Mouse (Mus musculus): ENCODE measurements around the gene Cog2.

Cog2 gene

DNA sequence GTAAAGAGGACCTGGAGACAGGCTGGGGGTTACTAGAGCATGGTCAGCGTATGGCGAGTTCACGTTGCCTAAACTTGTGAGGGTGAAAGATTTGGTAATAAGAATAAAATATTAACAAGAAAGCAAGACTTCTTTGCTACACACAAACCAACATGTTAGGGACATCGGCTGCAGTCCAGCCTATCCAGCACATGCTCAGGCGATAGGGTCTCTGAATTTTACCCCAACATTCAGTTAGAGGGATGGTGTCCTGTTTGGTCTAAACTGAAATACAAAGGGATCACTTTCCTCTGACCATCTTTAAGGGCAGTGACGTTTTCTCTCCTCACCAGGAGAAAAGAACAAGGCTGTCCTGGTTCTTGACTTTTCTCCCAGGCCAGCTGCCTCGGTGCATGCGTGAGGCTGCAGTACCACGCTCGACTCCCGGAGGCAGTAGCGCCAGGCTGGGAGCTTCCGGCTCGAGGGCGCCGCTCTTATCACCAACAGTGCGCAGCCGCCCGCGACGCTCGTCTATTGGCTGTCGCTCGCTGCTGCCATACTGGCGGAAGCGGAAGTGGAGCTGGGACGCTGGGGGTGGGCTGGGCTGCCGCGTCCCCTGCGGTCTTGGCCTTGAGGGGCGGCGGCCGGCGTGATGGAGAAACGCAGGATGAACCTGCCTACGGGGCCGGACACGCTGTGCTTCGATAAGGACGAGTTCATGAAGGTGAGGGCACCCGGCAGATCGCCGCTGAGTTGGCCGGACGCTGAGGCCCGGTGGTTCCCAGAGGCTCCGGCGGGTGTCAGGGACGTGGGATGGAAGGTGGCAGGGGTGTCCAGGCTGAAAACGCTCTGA, at the start of gene Cog2:
Gene Cog2, plus strand, starts transcription at position 519 of the 832 bp plus-strand sequence.
- DNase-seq (ENCODE audit: low spot score in 2 of 2): peak; percentile 86 to 87

- no peak for DNase-seq (ENCODE audit: low spot score in 2 of 2)
These were observed 44.9 kb upstream of the Cog2 start for GRCm38 (mm10) chr8:124475690-124476089.

GRCm38 (mm10) chr8:124476701-124477100, 43.9 kb upstream of the Cog2 start:
- DNase-seq (ENCODE audit: low spot score in 2 of 2): no peak

DNA sequence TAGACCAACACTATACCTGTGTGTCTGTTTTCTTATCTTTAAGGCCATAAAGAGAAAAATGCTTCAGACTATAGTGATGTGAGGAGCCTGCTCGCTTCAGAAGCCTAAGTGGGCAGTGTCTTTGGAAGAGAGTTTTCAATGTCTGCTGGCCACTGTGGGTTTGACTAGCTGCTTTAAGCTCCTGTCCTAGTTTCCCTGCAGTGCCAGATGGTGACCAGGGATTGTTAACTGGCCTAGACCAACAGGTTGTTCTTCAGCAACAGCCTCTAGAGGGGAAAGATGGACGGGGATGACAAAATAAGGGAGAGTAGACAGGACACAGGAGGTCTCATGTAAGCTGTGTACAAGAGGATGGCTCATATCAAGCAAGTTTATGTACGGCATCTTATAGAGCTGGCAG, 41.3 kb upstream of the Cog2 start:
- DNase-seq (ENCODE audit: low spot score in 2 of 2): no peak

GRCm38 (mm10) chr8:124480321-124480720, 40.2 kb upstream of the Cog2 start:
- no peak for DNase-seq (ENCODE audit: low spot score in 2 of 2)

GRCm38 (mm10) chr8:124482790-124483189, 37.8 kb upstream of the Cog2 start:
- DNase-seq (ENCODE audit: low spot score in 2 of 2): no peak

GRCm38 (mm10) chr8:124483356-124484115, 37.0 kb upstream of the Cog2 start:
- DNase-seq (ENCODE audit: low spot score in 2 of 2): no peak

DNA sequence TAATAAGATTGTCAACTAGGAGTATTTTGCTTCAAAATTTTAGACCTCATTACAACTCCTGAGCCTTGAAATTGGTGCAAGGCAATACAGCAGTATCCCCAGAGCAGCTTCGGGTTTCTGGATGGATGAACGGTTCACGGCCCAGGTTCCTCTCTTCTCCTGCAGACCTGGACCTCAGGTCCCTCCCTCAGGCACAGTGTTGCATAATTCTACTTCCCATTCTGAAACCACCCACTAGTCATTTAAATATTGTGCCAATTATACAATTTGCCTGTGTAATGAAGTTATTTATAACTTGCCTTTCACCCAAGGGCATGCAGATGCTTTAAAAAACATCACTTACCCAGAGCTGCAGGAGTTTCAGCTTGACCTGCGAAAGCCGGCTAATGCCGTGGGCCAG, 31.3 kb upstream of the Cog2 start:
- no peak for DNase-seq (ENCODE audit: low spot score in 2 of 2)

DNA sequence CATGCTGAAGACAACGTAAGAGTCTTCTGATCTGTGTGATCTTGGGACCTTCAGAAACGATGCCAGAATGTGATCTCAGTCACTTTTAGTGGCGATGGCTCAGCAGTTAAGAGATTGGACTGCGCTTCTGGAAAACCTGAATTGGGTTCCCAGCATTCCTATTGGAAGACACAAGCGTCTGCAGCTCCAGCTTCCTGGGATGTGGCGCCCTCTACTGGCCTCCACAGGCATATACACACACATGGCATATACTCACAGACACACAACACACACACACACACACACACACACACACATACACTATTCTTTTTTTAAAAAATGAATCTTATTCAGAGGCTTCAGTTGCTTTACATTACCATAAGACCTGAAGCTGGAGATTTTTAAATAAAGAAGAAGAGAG, 30.8 kb upstream of the Cog2 start:
- no peak for DNase-seq (ENCODE audit: low spot score in 2 of 2)

- DNase-seq (ENCODE audit: low spot score in 2 of 2): no peak
These were observed 26.2 kb upstream of the Cog2 start for GRCm38 (mm10) chr8:124494397-124494796.

- DNase-seq (ENCODE audit: low spot score in 2 of 2): no peak
These were observed 25.6 kb upstream of the Cog2 start for GRCm38 (mm10) chr8:124494955-124495354.

DNA sequence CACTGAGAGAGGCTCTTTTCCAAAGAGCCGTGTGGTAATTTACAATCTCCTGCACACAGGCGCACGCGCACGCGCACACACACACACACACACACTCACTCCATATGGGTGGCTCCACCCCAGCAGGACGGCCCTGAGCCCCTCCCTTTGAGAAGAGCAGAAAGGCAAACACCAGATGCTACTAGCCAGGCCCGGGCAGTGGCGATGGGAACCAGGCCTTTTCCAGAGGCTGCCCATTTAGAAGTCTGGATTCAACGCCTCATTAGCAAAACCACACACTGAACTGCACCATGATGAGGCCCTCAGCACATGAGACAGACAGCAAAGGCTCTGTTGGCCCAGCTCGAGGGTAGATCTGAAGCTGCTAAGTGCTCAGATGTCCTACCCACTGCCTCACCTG, 24.9 kb upstream of the Cog2 start:
- no peak for DNase-seq (ENCODE audit: low spot score in 2 of 2)

DNA sequence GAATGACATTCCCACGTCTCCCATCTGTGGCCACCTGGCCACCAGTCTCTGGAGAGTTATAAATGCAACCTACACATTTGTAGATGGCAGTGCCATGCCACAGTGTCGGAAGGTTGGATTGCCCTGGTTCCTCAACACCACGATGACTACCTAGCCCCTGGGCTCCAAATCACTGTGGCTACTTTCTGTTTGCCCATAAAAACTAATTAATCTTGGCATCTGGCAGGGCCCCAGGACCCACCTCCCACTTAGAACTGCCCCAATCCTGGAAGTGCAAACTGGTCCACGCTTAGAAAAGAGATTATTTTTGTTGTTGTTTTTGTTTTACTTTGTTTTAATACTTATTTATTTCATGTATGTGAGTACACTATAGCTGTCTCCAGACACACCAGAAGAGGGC, 24.3 kb upstream of the Cog2 start:
- DNase-seq (ENCODE audit: low spot score in 2 of 2): no peak

DNA sequence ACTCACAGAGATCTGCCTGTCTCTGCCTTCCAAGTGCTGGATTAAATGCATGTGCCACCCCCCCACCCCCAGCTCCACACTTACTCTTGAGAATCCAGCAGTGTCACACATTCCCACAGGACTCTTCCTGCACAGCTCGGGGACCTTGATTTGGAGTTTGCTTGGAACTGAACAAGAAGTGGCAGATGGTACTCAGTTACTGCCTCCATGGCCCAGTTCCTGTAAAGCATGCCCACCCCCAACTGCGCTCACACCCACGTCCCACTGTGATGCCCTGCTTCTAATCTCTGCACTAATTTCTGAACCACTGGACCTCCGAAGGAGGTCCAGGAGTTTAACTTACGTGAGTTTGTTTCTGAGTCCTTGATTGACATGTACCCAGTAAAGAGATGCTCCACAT, 23.7 kb upstream of the Cog2 start:
- no peak for DNase-seq (ENCODE audit: low spot score in 2 of 2)

- no peak for DNase-seq (ENCODE audit: low spot score in 2 of 2)
These were observed 22.2 kb upstream of the Cog2 start for GRCm38 (mm10) chr8:124498398-124498797.

DNA sequence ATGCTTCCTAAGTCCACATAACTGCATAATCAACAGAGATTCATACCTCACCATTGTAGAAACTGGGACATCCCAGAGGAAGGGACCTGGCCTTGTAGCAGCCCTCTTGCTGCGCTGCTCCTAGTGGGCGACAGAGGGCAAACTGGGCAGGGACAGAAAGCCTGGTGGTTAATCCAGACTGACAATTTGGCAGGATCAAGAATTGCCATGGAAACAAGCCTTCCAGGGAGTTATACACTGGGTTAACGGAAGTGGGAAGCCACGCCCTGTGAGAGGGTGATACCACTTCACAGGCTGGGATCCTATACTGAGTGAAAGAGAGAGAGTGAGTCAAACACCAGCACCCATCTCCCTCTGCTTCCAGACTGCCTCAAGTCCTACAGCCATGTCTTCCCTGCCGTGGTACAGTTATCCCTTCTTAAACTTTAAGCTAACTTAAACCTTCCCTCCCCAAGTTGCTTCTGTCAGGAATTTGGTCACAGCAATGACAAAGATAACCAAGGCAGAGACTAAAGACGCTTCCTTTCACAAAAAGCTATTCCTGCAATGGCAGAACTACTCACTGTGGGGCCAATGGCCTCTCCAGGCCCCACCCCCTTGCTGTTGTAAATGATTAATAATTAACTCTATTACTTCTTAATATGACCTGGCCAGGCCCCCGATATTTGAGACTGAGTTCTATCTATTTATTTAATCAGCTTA, 21.2 kb upstream of the Cog2 start:
- no peak for DNase-seq (ENCODE audit: low spot score in 2 of 2)

- no peak for DNase-seq (ENCODE audit: low spot score in 2 of 2)
These were observed 20.7 kb upstream of the Cog2 start for GRCm38 (mm10) chr8:124499938-124500239.

- DNase-seq (ENCODE audit: low spot score in 2 of 2): no peak
These were observed 14.9 kb upstream of the Cog2 start for GRCm38 (mm10) chr8:124505626-124506025.

DNA sequence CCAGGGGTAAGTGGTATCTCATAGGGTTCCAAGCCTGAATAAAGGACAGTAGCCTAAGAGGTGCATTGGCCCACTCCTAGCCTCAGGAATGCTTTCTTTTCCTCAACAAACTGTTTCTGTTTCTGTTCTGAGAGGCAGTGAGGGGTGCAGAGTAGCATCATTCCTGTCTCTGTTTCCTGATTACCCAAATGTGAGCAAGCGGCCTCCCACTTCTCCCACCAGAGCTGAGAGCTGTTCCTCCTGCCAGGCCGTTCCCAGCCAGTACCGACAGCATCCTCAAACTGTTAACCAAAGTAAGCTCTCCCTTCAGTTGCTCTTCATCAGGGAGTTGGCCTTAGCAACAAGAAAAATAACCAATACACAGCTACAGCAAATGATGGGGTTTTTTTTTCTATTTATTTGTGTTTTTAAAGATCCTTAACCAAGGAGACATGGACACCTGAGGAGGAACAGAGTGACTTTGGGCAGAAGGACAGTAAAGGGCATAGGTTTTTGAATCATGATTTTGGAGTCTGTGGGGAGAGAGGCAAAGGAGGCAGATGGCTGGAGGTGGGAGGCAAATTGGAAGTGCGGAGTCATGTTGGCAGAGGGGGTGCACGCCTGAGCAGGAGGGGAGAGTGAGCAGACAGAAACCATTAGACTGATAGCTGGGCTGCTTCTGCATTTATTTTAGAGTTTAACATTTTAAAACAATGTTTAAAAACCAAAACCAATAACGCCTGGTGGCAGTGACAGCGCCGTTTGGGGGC, 12.8 kb upstream of the Cog2 start:
- DNase-seq (ENCODE audit: low spot score in 2 of 2): no peak

DNA sequence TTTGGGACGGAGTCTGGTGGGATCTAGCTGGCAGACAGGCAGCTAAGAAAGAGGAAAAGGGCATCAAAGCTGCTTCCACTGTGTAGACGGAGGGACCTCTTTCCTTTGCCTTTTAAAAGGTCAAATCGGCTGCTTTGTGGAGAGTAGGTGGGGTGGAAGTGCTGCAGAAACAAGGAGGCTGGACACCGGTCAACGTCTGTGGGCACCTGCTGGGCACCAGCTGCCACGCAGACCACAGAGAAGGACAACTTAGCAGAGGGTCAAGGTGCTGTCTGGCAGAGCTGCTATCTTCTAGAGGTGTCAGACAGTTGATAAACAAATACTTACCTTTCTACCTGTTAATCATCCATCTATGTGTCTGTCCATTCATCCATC, 12.3 kb upstream of the Cog2 start:
- DNase-seq (ENCODE audit: low spot score in 2 of 2): no peak

DNA sequence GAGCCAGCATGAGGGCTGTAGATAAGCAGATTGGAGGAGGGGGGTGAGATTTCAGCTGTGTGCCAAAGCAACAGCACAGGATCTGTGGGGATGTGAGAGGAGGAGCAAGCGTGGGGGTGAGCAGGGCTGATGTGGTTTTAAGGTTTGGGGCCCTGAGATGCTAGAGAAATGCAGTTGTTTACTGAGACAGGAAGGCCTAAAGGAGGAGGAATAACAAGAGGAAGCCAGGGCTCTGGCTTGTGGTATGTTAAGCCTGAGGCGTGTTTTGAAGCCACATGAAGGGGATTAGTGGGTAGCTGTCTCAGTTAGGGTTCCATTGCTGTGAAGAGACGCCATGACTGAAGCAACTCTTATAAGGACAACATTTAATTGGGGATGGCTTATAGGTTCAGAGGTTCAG, 11.4 kb upstream of the Cog2 start:
- no peak for DNase-seq (ENCODE audit: low spot score in 2 of 2)

DNA sequence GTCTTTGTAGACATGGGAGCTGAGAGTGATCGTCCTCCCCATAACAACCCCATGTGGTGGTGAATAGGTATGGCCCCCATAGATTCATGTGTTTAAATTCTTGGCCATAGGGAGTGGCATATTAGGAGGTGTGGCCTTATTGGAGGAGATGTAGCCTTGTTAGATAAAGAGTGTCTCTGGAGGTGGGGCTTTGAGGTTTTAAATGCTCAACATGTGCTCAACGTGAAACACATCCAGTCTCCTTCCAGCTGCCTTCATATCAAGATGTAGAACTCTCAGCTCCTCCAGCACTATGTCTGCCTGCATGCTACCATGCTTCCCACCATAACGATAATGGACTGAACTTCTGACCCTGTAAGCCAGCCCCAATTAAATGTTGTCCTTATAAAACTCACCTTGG, 4.5 kb upstream of the Cog2 start:
- no peak for DNase-seq (ENCODE audit: low spot score in 2 of 2)
